Mouse (Mus musculus): ENCODE data around the gene Cbfa2t3.

Gene Cbfa2t3

DNA sequence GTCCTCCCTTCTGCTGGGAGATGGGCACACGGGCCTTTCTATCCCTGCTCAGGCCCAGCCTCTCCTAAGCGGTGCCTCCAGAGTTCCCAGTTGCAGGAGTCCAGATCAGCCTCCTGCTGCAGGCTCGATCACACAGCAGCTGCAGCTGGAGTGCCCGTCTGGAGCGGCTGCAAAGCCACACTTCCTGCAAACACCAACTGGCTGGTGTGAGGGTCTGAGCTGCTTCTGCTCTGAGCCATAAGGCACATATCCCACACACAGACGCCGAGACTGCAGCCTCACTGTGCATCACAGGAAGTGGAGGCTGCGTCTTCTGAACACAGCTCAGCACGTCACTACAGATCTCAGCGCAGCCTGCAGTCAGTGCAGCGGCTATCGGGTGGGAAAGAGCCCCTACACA lies 32.1 kb downstream of the Cbfa2t3 start:
- DNase-seq (ENCODE audit: low spot score in 2 of 2) = peak; percentile 32 to 41

DNA sequence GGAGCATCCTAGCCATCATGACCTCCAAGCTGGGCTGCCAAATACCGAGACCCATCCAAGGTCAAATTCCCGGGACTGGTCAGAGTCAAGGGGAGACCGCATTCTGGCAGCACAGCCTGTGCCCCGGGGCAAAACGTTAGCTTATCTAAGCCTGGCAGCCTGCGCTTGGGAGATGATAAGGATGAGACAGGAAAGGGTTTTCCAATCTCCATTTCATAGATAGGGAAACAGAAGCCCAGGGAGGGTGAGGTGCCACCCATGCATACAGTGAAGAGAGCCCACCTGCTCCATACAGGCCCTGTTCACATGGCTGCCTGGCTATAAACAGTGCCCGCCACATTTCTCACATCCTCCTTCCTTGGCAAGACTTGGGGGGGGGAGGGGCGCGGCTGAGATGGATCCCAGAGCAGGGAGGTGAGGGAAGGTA lies 32.6 kb downstream of the Cbfa2t3 start:
- no peak for DNase-seq (ENCODE audit: low spot score in 2 of 2)

DNA sequence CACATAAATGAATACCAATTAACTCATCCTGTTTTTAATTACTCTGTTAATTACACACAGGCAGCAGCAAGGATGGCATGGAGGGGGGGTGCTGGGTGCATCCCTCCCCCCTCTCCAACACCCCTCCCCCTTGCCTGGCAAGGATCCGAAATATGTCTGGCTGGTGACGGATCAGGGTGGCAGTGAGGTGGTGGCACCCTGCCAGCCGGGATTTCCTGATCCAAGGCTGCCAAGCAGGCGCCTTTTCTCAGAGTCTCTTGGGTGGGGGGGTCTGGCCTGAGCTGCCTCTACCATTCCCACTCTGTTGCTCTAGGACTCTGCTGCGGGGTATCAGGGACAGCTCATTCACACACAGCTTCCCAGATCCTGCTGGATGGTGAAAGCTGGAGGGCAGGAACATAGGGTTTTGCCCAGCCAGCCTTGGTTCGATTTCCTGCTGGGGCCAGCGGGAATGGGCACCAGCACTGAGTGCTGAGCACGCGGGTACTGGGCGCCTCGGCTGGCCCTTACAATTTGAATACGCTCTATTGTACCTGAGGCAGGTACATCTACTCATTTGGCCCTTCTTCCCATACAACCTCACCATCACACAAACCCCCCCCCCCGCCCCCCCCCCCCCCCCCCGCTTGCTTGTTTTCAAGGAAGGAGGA lies 33.1 kb downstream of the Cbfa2t3 start:
- no peak for DNase-seq (ENCODE audit: low spot score in 2 of 2)

DNA sequence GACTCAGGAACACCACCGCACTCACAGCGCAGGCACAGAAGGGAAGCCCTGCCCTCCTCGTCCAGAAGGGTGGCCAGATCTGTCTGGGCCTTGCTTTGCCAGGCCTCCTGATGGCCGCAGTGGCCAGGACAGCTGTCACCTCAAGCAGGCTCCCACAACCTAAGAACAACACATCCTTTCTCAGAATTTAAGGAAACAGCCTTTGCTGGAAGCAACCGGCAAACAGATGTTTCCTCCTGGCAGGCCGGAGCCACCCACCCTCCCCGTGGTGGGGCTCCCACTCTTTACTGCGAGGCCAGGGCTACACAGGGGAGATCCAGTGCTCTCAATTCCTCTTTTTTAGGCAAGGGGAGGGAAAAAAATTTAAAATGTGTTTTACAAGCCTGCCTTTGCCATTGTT lies 33.7 kb downstream of the Cbfa2t3 start:
- DNase-seq (ENCODE audit: low spot score in 2 of 2) = no peak

DNA sequence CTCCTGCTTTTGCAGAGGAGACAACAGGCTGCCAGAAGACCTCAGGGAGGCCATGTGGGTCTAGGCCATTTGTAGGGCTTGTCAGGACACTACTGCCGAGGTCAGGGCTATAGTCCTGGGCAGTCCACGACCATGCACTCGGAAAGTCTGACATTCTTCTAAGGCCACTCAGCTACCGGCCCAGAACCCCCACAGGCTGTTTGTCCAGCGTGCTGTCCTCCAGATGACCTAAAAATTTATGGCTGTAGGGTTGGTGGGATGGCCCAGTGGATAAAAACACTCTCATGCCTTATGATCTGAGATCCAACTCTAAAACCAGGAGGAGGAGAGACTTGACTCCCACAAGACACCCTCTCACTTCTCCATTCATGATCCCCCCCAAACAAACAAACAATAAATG lies 35.2 kb downstream of the Cbfa2t3 start:
- no peak for DNase-seq (ENCODE audit: low spot score in 2 of 2)

DNA sequence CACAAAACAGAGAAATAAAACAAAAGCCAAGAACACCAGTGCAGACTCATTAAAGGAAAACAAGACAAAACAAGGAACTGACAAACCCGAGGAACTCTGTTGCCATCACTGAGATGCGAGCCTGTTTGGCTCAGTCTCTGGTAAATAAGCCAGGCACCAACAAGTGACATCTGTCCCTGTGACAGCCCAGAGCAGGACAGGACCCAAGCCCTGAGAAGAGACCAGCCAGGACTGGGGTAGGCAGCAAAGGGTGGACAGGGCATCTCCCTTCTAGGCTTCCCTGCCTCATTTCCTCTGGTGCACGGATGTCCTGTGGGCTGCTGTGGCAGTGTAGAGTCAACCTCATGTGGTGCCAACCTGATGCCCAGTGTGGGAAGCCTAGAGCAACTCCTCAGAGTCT lies 35.8 kb downstream of the Cbfa2t3 start:
- no peak for DNase-seq (ENCODE audit: low spot score in 2 of 2)

DNA sequence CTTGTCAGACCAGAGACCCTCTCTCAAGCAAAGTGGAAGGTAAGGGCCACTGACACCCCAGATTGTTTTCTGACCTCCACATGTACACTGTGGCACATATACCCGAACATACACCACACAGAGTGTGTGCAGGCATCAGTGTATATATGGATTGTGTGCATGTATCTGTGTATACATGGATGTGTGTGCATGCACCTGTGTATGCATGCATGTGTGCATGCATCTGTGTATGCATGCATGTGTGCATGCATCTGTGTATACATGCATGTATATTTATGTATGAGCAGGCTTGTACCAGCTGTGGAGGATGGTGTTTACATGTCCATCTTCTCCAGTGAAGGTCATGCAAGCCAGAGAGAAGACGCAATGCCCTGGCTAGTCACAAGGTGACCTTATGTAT lies 37.0 kb downstream of the Cbfa2t3 start:
- DNase-seq (ENCODE audit: low spot score in 2 of 2) = no peak

DNA sequence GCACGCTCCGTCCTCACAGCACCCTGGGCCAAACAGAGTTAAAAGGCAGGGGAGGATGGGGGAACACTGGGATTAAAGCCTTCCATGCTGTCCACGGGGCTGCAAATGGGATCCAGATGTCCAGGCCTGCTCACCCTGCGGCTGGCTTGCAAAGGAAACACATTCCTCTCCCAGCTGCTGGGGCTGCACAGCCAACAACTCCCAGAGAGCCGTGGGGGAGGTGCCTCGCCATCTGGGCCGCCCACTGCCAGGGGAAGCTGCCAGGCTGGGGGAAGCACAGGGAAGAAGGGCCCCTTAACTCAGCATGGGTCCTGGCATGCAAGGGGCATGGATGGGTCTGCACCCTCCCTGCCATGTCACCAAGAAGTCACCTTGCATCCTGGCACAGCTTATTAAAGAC lies 37.8 kb downstream of the Cbfa2t3 start:
- no peak for DNase-seq (ENCODE audit: low spot score in 2 of 2)

DNA sequence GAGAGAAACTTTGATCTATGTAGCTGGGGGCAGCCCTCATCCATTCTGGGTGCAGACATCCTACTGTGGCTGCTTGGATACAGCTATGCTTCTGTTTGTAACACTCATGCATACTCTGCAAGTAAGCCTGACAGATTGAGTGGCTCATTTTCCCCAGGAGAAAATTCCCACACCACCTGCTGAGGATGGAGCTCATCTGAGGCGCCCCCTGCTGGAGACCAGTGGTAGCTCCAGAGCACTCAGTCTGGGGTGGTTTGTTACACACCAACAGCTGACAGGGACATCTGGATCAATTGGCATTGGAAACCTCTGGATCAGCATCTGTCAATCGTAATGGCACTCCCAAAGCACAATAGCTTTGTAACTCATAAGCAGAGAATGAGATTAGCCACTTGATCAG lies 38.9 kb downstream of the Cbfa2t3 start:
- DNase-seq (ENCODE audit: low spot score in 2 of 2) = peak in 1 of 2 experiments; percentile 33

DNA sequence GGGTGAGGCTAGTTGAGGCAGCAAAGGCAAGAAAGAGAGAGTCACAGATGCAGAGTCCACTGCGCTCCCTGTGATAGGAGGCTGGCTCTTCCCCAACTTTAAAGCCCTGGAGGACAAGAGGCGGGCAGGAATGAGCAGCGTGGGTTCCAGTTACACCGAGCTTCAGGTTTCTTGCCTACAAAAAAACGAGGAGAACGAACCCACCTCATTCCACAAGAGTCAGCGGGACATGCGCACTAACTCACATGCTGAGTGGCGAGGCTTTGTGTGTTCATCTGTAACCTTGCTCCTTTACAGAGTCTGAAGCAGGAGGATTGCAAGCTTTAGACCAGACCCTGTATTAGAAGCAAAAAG lies 40.1 kb downstream of the Cbfa2t3 start:
- DNase-seq (ENCODE audit: low spot score in 2 of 2) = no peak

DNA sequence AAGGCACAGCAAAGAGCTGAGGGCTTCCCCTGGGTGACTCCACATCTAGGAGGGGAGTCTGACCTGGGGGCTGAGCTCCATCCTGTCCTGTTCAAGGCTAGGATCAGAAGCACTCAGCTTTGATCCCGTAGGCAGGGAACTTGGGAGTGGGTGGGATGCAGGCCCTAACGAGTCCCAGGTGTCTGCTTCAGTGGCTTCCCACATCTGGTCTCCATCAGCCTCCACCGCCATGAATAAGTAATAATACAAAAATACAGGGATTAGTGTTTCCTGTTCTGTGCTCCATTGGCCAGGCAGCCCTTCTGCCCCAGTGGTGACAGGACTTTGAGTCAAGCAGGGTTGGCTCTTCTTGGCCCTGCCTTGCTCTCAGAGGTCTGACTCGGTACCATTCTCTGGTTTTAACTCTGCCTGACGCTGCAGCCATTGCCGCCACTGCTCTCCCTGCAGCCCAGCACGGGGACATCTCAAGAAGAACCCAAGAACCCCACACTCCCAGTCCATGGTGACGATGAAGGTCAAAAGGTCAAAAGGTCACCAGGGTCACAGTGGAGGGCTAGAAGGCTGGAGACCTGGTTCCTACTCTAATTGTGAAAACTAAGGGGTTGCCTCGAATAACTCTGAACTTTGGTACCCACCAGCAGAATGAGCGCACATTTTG lies 40.6 kb downstream of the Cbfa2t3 start:
- DNase-seq (ENCODE audit: low spot score in 2 of 2) = no peak

DNA sequence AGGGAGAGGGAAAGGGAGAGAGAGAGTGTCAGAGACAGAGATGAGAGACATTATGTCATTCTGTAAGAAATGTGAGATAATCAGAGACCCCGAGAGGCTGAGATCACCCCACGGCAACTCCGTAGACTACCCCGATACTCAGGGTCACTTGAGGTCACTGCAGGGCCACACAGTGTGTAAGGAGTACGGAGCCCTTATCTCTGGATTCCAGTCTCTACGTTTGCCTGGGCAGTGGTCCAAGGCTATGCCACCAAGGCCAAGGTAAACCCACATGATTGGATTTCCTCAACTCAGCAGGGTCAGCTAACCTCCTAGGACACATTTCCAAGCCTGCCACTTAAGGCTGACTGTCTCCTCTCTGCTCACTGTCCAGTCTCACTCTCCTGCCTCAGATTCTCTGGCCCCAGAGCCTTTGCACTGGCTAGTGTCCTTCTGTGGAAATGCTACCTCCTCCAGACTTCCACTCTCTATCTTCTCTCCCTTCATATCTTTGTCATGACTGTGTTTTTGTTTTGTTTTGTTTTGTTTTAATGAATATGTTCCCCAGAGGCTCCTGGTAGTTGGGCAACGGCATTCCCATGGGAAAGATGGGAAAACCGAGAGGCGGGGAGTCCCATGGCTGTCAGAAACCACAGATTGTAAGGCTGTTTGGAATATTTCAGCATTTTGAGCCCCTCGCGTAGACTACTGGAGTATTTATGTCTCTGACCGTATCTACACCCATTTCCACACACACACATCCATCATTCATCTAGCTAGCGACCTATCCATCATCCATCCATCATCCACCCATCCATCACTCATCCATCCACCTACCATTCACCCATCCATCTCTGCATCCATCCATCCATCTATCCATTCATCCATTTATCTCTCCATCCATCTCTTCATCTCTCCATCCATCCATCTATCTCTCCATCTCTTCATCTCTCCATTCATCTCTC lies 42.6 kb downstream of the Cbfa2t3 start:
- no peak for DNase-seq (ENCODE audit: low spot score in 2 of 2)

DNA sequence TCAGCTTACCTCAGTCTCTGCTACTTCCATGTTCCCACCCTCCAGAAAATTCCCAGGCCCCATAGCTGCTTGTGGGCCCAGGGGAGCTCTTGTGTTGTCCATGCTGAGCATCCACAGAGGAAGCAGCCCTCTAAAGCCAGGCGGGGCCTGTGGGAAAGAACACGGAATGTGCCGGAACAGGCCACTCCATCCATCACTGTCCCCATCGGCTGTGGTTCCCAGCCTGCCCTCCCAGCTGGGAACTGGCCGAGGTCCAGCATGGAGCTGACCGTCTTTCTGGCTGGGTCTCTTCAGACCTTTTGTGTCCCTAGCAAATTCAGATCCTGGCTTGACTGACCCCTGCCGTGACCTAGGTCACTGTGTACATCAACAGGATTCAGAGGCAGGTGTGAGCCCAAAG lies 44.1 kb downstream of the Cbfa2t3 start:
- DNase-seq (ENCODE audit: low spot score in 2 of 2) = no peak

DNA sequence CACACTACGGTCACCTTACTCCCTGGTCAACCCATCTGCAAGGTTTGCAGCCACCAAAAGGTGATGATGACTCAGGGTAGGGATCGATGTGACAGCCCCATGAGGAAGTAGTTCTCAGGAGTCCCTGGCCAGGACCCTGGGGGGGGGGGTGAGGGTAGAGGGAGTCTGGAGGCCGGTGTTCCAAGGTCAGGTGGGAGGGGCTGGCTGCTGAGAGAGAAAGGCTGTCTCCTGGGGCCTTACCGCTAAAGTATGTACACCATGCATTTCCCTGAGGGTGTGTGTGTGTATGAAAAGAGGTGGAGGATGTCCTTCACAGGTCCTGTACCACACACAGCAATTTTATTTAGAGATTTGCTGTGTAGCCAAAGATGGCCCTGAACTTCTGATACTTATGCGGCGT lies 46.3 kb downstream of the Cbfa2t3 start:
- no peak for DNase-seq (ENCODE audit: low spot score in 2 of 2)

DNA sequence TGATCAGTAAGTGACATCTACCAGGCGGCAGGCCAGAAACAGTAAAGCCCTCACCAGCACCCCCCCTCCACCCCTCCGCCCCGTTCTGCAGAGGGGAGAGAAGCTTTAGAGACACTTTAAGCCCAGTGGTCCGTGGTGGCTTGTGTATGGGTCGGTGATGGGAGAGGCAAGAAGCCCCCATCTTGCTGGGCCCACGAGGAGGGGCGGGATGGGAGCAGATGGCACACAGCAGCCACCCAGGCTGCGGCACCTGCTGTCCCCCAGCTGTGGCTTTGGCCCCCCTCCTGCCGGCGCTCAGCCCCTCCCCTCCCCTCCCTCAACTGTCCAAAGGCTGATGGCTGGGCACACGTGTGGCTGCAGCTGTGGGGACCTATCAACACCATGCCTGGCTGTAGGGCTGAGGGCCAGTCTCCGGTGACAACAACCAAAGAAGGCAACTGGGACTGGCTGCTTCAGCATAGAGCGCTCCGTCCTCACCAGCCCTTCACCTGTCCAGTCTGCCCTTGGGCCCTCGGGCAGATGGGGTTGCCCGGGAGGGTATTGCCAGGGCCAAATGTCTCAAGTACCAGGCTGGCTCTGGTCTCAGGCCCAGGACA lies 47.5 kb downstream of the Cbfa2t3 start:
- no peak for DNase-seq (ENCODE audit: low spot score in 2 of 2)

DNA sequence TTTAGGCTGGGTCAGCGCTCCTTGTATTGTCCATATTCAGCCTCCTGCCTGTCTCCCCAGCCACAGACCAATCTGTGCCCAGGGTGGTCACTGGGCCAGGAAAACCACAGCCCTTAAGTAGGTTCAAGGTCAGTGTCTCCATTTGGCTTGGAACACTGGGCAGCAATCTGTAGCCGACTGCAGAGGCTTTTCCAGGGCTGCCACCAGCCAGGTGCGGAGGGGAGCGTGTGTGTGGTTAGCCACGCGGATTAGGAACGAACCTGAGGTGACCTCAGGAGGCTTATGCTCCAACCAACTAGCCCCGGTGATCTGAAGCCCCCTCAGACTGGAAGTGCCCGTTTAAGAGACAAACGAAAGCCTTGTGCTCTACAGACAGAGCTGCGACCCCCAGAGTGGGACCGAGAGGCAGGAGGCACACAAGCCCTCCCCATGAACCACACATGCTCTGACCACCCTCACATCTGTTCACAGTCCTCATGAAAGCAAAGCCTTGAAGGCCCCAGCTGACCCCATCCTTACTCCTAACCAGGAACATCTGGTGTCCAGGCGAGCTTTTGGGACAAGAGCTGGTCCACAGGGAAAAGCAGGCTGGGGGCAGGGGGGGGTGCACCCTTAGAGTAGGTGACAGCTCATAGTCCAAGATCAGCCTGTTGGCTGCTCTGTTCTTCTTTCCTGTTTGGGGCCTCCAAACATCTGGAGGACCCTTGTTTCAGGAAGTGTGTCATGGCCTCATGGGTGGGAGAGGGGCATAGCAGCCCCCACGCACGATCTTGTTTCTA lies 50.5 kb downstream of the Cbfa2t3 start:
- DNase-seq (ENCODE audit: low spot score in 2 of 2) = no peak

DNA sequence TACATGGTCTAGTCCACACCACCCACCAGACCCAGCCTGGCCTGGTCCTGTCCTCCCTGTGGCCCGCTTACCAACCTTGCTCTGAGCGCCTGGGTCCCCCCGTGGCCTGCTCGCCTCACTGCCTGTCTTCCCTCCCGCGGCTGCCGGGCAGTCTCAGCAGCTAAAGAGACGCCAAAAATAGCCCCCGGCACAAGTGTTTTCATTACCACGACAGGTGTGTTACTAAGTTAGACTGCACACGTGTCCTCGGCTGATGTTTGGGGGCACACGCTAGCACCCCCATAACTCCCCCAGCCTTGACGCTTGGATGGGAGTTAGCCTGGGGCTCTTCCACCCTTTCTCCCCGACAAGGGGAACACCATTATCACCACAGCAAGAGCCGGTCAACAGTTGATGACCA lies 52.6 kb downstream of the Cbfa2t3 start:
- DNase-seq (ENCODE audit: low spot score in 2 of 2) = no peak

DNA sequence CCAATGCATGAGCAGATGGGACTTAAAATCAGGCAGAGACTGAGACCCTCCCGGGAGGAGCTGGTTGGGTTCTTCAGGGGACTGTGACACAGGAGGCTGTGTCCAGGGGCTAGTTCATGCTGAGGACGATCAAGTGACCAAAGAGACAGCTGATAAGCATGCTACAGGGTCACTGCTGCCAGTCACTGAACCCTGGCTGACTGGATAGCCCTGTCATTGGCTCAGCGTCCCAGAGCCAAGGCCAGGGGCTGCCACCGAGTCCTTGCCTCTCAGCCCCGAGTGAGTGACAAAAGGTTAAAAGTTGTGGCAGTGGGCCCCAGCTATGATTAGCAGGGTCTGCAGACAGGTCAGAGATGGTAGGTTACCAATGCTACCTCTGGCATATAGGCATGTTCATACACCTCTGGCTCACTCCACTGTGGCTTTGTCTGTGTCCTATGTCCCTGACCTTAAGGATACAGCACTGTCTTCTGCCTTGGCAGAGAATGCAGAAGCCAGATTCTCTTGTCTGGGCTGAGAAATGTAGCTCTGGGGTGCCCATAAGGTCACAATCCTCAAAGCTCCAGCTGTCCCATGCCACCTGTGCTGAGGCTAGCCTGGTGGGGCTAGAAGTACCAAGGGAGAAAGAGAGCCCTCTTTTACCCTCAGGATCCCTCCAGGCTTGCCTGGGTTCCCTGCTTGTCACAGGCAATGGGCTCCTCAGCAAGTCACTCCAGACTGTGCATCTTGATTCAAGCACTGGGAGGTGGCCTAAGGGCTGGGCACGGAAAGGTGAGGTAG lies 54.5 kb downstream of the Cbfa2t3 start:
- DNase-seq (ENCODE audit: low spot score in 2 of 2) = no peak

DNA sequence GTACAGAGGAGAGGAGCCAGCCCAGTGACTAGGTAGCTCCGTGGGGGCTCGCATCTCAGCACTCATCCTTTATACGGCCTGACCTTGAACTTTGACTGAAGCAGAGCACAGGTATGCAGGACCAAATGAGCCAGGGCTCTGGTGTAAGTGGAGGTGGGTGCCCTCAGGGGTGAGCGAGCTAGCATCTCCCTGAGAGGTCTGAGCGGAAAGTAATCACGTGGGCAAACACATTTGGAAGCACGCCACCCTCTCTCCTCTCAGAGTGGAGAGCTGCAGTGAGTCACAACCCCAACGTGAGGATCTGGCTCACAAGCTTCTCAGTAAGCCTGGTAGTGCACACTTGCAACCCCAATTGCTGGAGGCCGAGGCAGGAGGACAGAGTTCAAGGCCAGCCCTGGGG lies 56.8 kb downstream of the Cbfa2t3 start:
- DNase-seq (ENCODE audit: low spot score in 2 of 2) = no peak

DNA sequence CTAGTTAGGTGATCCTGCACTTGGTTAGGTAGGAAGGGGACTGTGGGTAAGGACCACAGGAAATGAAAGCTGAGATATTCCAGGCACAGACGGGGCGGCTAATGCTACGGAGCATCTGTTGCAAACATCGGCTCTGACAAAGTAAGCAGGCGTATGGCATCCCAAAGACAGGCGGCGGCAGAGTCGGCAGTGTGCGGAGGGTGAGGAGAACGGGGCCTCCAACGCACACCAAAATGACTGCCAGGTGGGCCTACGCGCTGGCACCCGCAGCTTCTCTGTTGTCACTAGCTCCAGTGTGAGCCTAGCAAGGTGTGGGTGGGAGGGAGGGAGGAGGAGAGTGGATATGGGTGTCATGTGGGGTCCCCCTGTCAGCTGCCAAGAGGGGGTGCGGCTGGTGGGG lies 57.5 kb downstream of the Cbfa2t3 start:
- DNase-seq (ENCODE audit: low spot score in 2 of 2) = no peak

DNA sequence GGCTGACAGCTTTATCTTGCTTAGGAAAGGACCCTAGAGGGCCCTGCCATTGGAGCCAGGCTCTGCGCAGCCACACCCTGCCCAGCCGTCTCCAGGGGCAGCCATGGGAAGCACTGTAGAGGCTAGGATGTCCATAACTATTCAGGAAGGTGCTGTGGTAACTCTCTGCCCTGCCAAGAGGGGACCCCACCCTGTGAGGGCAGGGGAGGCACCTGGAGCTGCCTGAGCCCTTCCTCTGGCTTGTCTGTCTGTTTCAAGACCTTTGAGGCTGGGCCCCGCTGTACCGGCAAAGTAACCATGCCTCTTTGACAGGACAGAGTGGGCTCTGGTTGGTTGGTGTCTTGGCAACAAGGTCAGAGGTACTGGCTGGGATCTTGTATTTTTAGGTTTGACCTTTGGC lies 58.1 kb downstream of the Cbfa2t3 start:
- DNase-seq (ENCODE audit: low spot score in 2 of 2) = no peak
